Mouse (Mus musculus) brown adipose tissue, adult 24 weeks (tissue): Measurements from ENCODE around the gene Armc2. TPM values are rescaled to one million over a fixed set of nuclear protein-coding genes. Genes with fewer than 3 reads are reported as not detected.
A peak's percentile ranks its signal among the peaks of the same experiment; 100 is the strongest.

ENCODE experiments used
- H3K27ac ChIP-seq: fragments of 200-500 bp; replicated peaks from 2 replicates; pipeline ENCODE4 v1.5.1; 2012; ENCODE audit warnings: low read depth, mild to moderate bottlenecking, low read length
- H3K4me1 ChIP-seq: fragments of 200-500 bp; 2 replicates; pipeline ENCODE4 v1.6.1; 2012; ENCODE audit warnings: low read length, mixed read lengths; ENCODE audit not compliant: control insufficient read depth, insufficient read depth, insufficient read length
- H3K4me3 ChIP-seq: fragments of 200-500 bp; 2 replicates; pipeline ENCODE4 v1.5.1; 2012; ENCODE audit warnings: low read depth, mild to moderate bottlenecking, low read length, moderate library complexity; ENCODE audit not compliant: insufficient read depth
- polyA plus RNA-seq: library from polyadenylated mRNA; stranded (reverse); fragments of >200 nt; gene quantifications from 2 replicates; pipeline ENCODE4 v1.2.4, GENCODE M21; 2012; ENCODE audit not compliant: missing spikeins, insufficient read depth, insufficient read length

Gene Armc2
- polyA plus RNA-seq, 1 experiment = not detected

- Histone ChIP-seq H3K27ac (no peak overlapping the region), H3K4me3 (no peak overlapping the region), H3K4me1 (no peaks in the 10 kb centered on the region; the same call in 1 of the 2 replicates)
These were observed 19.1 kb upstream of the Armc2 start for GRCm38 (mm10) chr10:42037301-42037870.

- no peak overlapping the region for H3K27ac ChIP-seq
- H3K4me1 ChIP-seq = no peaks in the 10 kb centered on the region; the same call in 1 of the 2 replicates
- no peak overlapping the region for H3K4me3 ChIP-seq
These were observed 18.6 kb upstream of the Armc2 start for GRCm38 (mm10) chr10:42036846-42037245.

GRCm38 (mm10) chr10:42033571-42033970 is 15.3 kb upstream of the Armc2 start:
- H3K27ac ChIP-seq = no peak overlapping the region

GRCm38 (mm10) chr10:42031021-42031420 is 12.8 kb upstream of the Armc2 start:
- H3K27ac ChIP-seq = no peak overlapping the region
- H3K4me1 ChIP-seq = peaks cover 2% of the 10 kb centered on the region; the same call in 1 of the 2 replicates
- peak overlapping the region; percentile 50 for H3K4me3 ChIP-seq

More at GRCm38 (mm10) chr10:42033571-42033970, 15.3 kb upstream of the Armc2 start:
- Histone ChIP-seq H3K4me3 (no peak overlapping the region), H3K4me1 (peaks cover 2% of the 10 kb centered on the region; the same call in 1 of the 2 replicates)

- Histone ChIP-seq H3K27ac (no peak overlapping the region), H3K4me1 (peaks cover 2% of the 10 kb centered on the region; the same call in 1 of the 2 replicates), H3K4me3 (no peak overlapping the region)
These were observed 11.3 kb upstream of the Armc2 start for GRCm38 (mm10) chr10:42029502-42029901.

GRCm38 (mm10) chr10:42027337-42027736 is 9.1 kb upstream of the Armc2 start:
- Histone ChIP-seq H3K4me1 (peaks cover 2% of the 10 kb centered on the region; the same call in 1 of the 2 replicates), H3K4me3 (no peak overlapping the region), H3K27ac (no peak overlapping the region)

GRCm38 (mm10) chr10:42024406-42024805 is 6.2 kb upstream of the Armc2 start:
- Histone ChIP-seq H3K4me1 (no peaks in the 10 kb centered on the region), H3K27ac (no peak overlapping the region), H3K4me3 (no peak overlapping the region)

- Histone ChIP-seq H3K4me3 (no peak overlapping the region), H3K4me1 (no peaks in the 10 kb centered on the region), H3K27ac (no peak overlapping the region)
These were observed 3.3 kb upstream of the Armc2 start for GRCm38 (mm10) chr10:42021536-42021935.

- Histone ChIP-seq H3K27ac (no peak overlapping the region), H3K4me3 (no peak overlapping the region), H3K4me1 (no peaks in the 10 kb centered on the region; the same call in 1 of the 2 replicates)
These were observed 4.2 kb downstream of the Armc2 start for GRCm38 (mm10) chr10:42014086-42014485.

- Histone ChIP-seq H3K4me1 (no peaks in the 10 kb centered on the region; the same call in 1 of the 2 replicates), H3K4me3 (no peak overlapping the region), H3K27ac (no peak overlapping the region)
These were observed 7.3 kb downstream of the Armc2 start for GRCm38 (mm10) chr10:42010761-42011435.

GRCm38 (mm10) chr10:42005259-42005658 is 13.0 kb downstream of the Armc2 start:
- Histone ChIP-seq H3K4me1 (no peaks in the 10 kb centered on the region), H3K4me3 (no peak overlapping the region), H3K27ac (no peak overlapping the region)

- H3K27ac ChIP-seq = no peak overlapping the region
- H3K4me3 ChIP-seq = no peak overlapping the region
- no peaks in the 10 kb centered on the region for H3K4me1 ChIP-seq
These were observed 13.6 kb downstream of the Armc2 start for GRCm38 (mm10) chr10:42004690-42005089.

- H3K27ac ChIP-seq = no peak overlapping the region
- no peak overlapping the region for H3K4me3 ChIP-seq
These were observed 14.2 kb downstream of the Armc2 start for GRCm38 (mm10) chr10:42004056-42004455.

GRCm38 (mm10) chr10:42003576-42003975 is 14.7 kb downstream of the Armc2 start:
- no peaks in the 10 kb centered on the region for H3K4me1 ChIP-seq
- H3K4me3 ChIP-seq = no peak overlapping the region
- H3K27ac ChIP-seq = no peak overlapping the region

More at GRCm38 (mm10) chr10:42004056-42004455, 14.2 kb downstream of the Armc2 start:
- H3K4me1 ChIP-seq = no peaks in the 10 kb centered on the region

- H3K27ac ChIP-seq = no peak overlapping the region
- no peak overlapping the region for H3K4me3 ChIP-seq
- no peaks in the 10 kb centered on the region for H3K4me1 ChIP-seq
These were observed 15.8 kb downstream of the Armc2 start for GRCm38 (mm10) chr10:42002436-42002835.

- no peak overlapping the region for H3K4me3 ChIP-seq
- no peaks in the 10 kb centered on the region for H3K4me1 ChIP-seq
- no peak overlapping the region for H3K27ac ChIP-seq
These were observed 17.0 kb downstream of the Armc2 start for GRCm38 (mm10) chr10:42001260-42001659.
